Mouse (Mus musculus): ENCODE measurements at regions not wholly inside any gene's neighbourhood (a gene's known extent, or its start where the extent isn't known, plus 50 kb on each side); places are given as distances from the start of the nearest gene placed in this dataset.

DNA sequence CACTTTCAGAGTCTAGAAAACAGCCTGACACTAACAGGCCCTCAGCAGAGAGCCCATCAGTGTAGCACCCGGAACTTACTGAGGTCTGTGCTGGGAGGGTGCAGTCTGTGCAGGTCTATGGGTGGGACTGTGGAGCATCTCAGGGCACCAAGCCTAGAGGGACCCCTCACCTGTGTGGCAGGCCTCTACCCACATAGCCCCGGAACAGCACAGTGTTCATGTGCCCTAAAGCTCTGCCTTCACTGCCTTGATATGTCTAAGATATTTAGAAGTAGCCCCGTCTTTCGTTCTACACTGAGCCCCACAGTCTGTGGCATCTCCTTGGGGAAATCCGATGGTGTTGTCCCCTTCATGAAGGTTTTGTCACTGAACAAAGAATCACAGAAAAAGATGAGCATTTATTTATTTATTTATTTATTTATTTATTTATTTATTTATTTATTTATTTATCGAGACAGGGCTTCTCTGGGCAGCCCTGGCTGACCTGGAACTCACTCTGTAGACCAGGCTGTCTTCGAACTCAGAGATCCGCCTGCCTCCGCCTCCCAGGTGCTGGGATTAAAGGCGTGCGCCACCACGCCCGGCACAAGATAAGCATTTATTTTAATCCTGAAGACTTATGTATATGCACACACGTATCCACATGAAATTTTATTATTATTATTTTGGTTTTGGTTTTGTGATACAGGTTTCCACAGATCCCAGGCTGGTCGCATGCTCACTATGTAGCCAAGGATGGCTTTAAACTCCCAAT is 55.2 kb upstream of the Parp11 start:
- TF ChIP-seq GATA1 (IDR thresholded peaks at IDR 0.05; ENCODE audit: borderline replicate concordance, low read length) (no peak), CTCF (IDR thresholded peaks at IDR 0.05; ENCODE audit: low read depth, low read length) (no peak)
